10 mouse cellular contexts compared by ENCODE assay signal in the genomic region with DNA sequence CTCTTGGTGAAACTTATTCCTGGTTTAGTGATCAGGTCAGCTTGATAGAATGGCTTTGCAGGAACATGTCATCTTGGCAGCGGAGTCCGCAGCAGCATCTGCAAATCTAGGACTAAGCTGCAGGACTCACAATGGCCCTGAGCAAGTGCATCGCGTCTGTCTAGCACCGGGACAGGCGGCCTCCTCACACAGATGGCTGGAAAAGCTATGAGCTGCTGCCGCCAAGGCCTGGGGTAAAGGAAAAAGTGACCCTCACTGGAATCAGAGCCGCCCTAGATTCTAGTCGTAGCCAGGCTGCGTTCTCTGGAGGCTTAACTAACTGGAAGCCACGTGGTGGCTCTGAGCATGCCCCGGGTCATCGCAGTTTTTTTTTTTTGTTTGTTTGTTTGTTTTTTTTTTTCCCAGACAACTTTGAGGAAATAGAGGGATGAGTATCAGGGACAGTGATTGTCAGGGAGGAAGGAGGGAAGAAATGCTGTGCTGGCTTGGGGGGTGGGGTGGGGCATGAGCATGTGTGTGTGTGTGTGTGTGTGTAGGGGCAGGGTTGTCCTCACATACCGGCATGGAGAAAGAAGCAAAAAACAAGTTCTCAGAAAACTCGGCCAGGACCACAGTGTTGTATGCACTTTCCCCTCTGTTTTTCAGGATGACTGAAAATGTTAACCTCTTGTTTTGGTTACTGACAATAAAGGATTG. TPM values are rescaled to one million over a fixed set of nuclear protein-coding genes. Genes with fewer than 3 reads are reported as not detected.
A peak's percentile ranks its signal among the peaks of the same experiment; 100 is the strongest.
DNase-seq lines count a peak whose midpoint lies in the region; ATAC-seq and TF ChIP-seq lines count a peak whose summit lies in the region.
"Had no signal": no experiment of that assay in that cellular context is flagged by ENCODE, and none has a peak within 500 bp of the region (broad histone marks: within the 10 kb centered on the region; RNA-seq: fewer than 3 reads in every experiment).

No protein-coding gene starts in this region.

- WGBS in kidney, embryonic 15.5 days = 33% methylated on average over 15 of the region's 15 CpGs
- WGBS in heart, adult 2 months = 34% methylated on average over 15 of the region's 15 CpGs
- 23% methylated on average over 15 of the region's 15 CpGs for WGBS in limb, embryonic 13.5 days

- no peak for ATAC-seq in kidney, embryonic 15.5 days (replicated peaks; ENCODE audit: low FRiP score)
- ATAC-seq in limb, embryonic 13.5 days (ENCODE audit: low FRiP score, low read depth) = 0 out of 2 replicates have a peak, but pooled peaks have one; percentile 48
- no peak for ATAC-seq in granulocyte monocyte progenitor cell, adult 5-6 weeks (replicated peaks; ENCODE audit: poor library complexity, severe bottlenecking)

- DNase-seq in kidney, postnatal 25 days = no peak
- peak; percentile 35 to 54 for DNase-seq in cerebellum, postnatal 25 days
- DNase-seq in heart, adult 2 months = peak; percentile 37 to 38
- no peak for DNase-seq in urinary bladder, adult 2 months (ENCODE audit: low spot score)
- DNase-seq in adrenal gland, adult 8-10 months = no peak

- H3K79me2 ChIP-seq in heart, adult 2 months (replicated peaks; ENCODE audit: control insufficient read depth, insufficient read depth, low read length) = no peaks in the 10 kb centered on the region; the same call in 1 of the 2 replicates

- peak overlapping the region; percentile 29; the same call in 1 of the 2 replicates for H3K4me2 ChIP-seq in kidney, embryonic 15.5 days
- H3K4me2 ChIP-seq in limb, embryonic 13.5 days (replicated peaks) = 0 out of 2 replicates have a peak overlapping the region, but pooled peaks have one; percentile 19
- H3K4me2 ChIP-seq: embryonic facial prominence, embryonic 15.5 days had no signal

- no peak for TF ChIP-seq POLR2A in heart, adult 2 months (IDR thresholded peaks at IDR 0.05; ENCODE audit: insufficient read depth, low read depth, low read length)

- no peak overlapping the region for H3K27ac ChIP-seq in kidney, embryonic 15.5 days
- H3K27ac ChIP-seq in heart, adult 2 months = no peak overlapping the region
- no peak overlapping the region for H3K27ac ChIP-seq in limb, embryonic 13.5 days
- H3K27ac ChIP-seq: embryonic facial prominence, embryonic 15.5 days had no signal

- H3K9ac ChIP-seq in kidney, embryonic 15.5 days = no peak overlapping the region
- no peak overlapping the region for H3K9ac ChIP-seq in heart, adult 2 months (ENCODE audit: low read depth, low read length)
- H3K9ac ChIP-seq in limb, embryonic 13.5 days = no peak overlapping the region
- H3K9ac ChIP-seq: embryonic facial prominence, embryonic 15.5 days had no signal

- no peak for TF ChIP-seq CTCF in heart, adult 2 months (IDR thresholded peaks at IDR 0.05)

- H3K27me3 ChIP-seq in kidney, embryonic 15.5 days = no peaks in the 10 kb centered on the region
- no peaks in the 10 kb centered on the region for H3K27me3 ChIP-seq in heart, adult 2 months (ENCODE audit: control insufficient read depth, insufficient read depth, low read length)
- no peaks in the 10 kb centered on the region for H3K27me3 ChIP-seq in limb, embryonic 13.5 days
- H3K27me3 ChIP-seq: embryonic facial prominence, embryonic 15.5 days; megakaryocyte, embryonic 14.5 days had no signal

- H3K9me3 ChIP-seq in kidney, embryonic 15.5 days (replicated peaks) = no peaks in the 10 kb centered on the region
- H3K9me3 ChIP-seq in limb, embryonic 13.5 days = no peaks in the 10 kb centered on the region
- H3K9me3 ChIP-seq: embryonic facial prominence, embryonic 15.5 days; megakaryocyte, embryonic 14.5 days had no signal

- intact Hi-C loops in heart, adult 2 months (cut with DNase I) = no loop called here

- H3K4me3 ChIP-seq in kidney, embryonic 15.5 days (replicated peaks) = no peak overlapping the region
- H3K4me3 ChIP-seq in heart, adult 2 months = no peak overlapping the region
- no peak overlapping the region for H3K4me3 ChIP-seq in limb, embryonic 13.5 days
- H3K4me3 ChIP-seq: embryonic facial prominence, embryonic 15.5 days; megakaryocyte, embryonic 14.5 days had no signal

- H3K36me3 ChIP-seq in kidney, embryonic 15.5 days = no peaks in the 10 kb centered on the region
- H3K36me3 ChIP-seq in heart, adult 2 months (ENCODE audit: control insufficient read depth, insufficient read depth, low read length) = no peaks in the 10 kb centered on the region
- no peaks in the 10 kb centered on the region for H3K36me3 ChIP-seq in limb, embryonic 13.5 days
- H3K36me3 ChIP-seq: embryonic facial prominence, embryonic 15.5 days had no signal

- H3K4me1 ChIP-seq in kidney, embryonic 15.5 days = peaks cover 6% of the 10 kb centered on the region
- H3K4me1 ChIP-seq in heart, adult 2 months (ENCODE audit: control insufficient read depth, insufficient read depth, low read length) = no peaks in the 10 kb centered on the region
- H3K4me1 ChIP-seq in limb, embryonic 13.5 days = no peaks in the 10 kb centered on the region
- H3K4me1 ChIP-seq: megakaryocyte, embryonic 14.5 days had no signal

- no peak for TF ChIP-seq EP300 in heart, adult 2 months (IDR thresholded peaks at IDR 0.05; ENCODE audit: insufficient read depth, low read depth, low read length)

RNA-seq across cellular contexts. Expression of a gene that starts 37.7 kb away (rescaled TPM):
- 76.1 and 78.9 TPM in 2 replicates for polyA plus RNA-seq in kidney, embryonic 15.5 days (2015; fragmentation: Nextera tagmentation; extraction: Ambion mirVana)
- 10 to 100 TPM; 30.6 to 32.5 TPM for total RNA-seq in heart, adult 2 months (2021)
- 17.1 and 32.7 TPM in 2 replicates for polyA plus RNA-seq in heart, adult 2 months (2012; rRNA removed)
- polyA plus RNA-seq in limb, embryonic 13.5 days (2015; fragmentation: Nextera tagmentation; extraction: Ambion mirVana) = 108 and 110 TPM in 2 replicates
- 99.1 and 131 TPM in 2 replicates for polyA plus RNA-seq in urinary bladder, adult 2 months (2012; rRNA removed)
- 100 to 1,000 TPM; 131 to 185 (median 157) TPM for total RNA-seq in adrenal gland, adult 8-10 months (2022)
- total RNA-seq in granulocyte monocyte progenitor cell, adult 5-6 weeks (2014; fragmentation: Nextera tagmentation) = 30.9 and 53.5 TPM in 2 replicates
- total RNA-seq in granulocyte monocyte progenitor cell, adult 5-6 weeks (2017) = 43.8 and 45.1 TPM in 2 replicates

Comparison
In these comparisons a context has a peak if more than half of its experiments do, and no peak if none do; other contexts are left out.
1. DNase-seq: peak in cerebellum, postnatal 25 days (2 of 2) and heart, adult 2 months (2 of 2); none in kidney, postnatal 25 days (0 of 2), urinary bladder, adult 2 months (single experiment) and adrenal gland, adult 8-10 months (single experiment).